Mouse (Mus musculus): ENCODE measurements around the gene Creld1. TPM values are rescaled to one million over a fixed set of nuclear protein-coding genes. Genes with fewer than 3 reads are reported as not detected.
A peak's percentile ranks its signal among the peaks of the same experiment; 100 is the strongest.

Creld1 gene
- total RNA-seq, 2 experiments from 2014 or later: 42.1 to 45.2 TPM

GRCm38 (mm10) chr6:113502801-113503200 is 19.7 kb downstream of the Creld1 start:
- intact Hi-C loops (cut with DNase I): no loop called here
- no peak for DNase-seq

GRCm38 (mm10) chr6:113505689-113506088 is 22.6 kb downstream of the Creld1 start:
- no peak for DNase-seq
- intact Hi-C loops (cut with DNase I): no loop called here

GRCm38 (mm10) chr6:113507130-113507529 is 24.0 kb downstream of the Creld1 start:
- intact Hi-C loops (cut with DNase I): no loop called here
- DNase-seq: no peak

GRCm38 (mm10) chr6:113508272-113508946 is 25.3 kb downstream of the Creld1 start:
- DNase-seq: peak in 1 of 2 experiments; percentile 32
- intact Hi-C loops (cut with DNase I): no loop called here

GRCm38 (mm10) chr6:113508947-113509280 is 25.8 kb downstream of the Creld1 start:
- intact Hi-C loops (cut with DNase I): no loop called here
- DNase-seq: no peak

GRCm38 (mm10) chr6:113513944-113514343 is 30.8 kb downstream of the Creld1 start:
- no peak for DNase-seq
- intact Hi-C loops (cut with DNase I): no loop called here

- intact Hi-C loops (cut with DNase I): no loop called here
- DNase-seq: no peak
These were observed 31.5 kb downstream of the Creld1 start for GRCm38 (mm10) chr6:113514600-113514999.

GRCm38 (mm10) chr6:113517434-113518080 is 34.5 kb downstream of the Creld1 start:
- intact Hi-C loops (cut with DNase I): no loop called here
- DNase-seq: no peak

- no peak for DNase-seq
- intact Hi-C loops (cut with DNase I): no loop called here
These were observed 39.2 kb downstream of the Creld1 start for GRCm38 (mm10) chr6:113522310-113522709.

- intact Hi-C loops (cut with DNase I): no loop called here
- no peak for DNase-seq
These were observed 40.3 kb downstream of the Creld1 start for GRCm38 (mm10) chr6:113523420-113523819.

- DNase-seq: peak; percentile 90 to 97
- intact Hi-C loops (cut with DNase I): loop anchor here (2.0 to 5.0 kb wide), 2 partner anchors 44 to 76 kb away; no protein-coding TSS in a partner anchor
These were observed 48.1 kb downstream of the Creld1 start, which contains the start of the genes Emc3 and Fancd2 for GRCm38 (mm10) chr6:113530932-113531839. Gene Emc3, minus strand, starts transcription at chr6:113531652. Gene Fancd2, plus strand, starts transcription at chr6:113531682.

- DNase-seq: no peak
- intact Hi-C loops (cut with DNase I): loop anchor here (2.0 to 5.0 kb wide), 2 partner anchors 45 to 75 kb away; no protein-coding TSS in a partner anchor
These were observed 48.8 kb downstream of the Creld1 start for GRCm38 (mm10) chr6:113531840-113532404.

GRCm38 (mm10) chr6:113534886-113535285 is 51.8 kb downstream of the Creld1 start:
- intact Hi-C loops (cut with DNase I): loop anchor here (5.0 kb wide), 1 partner anchor 72 kb away; no protein-coding TSS in a partner anchor
- no peak for DNase-seq

GRCm38 (mm10) chr6:113541610-113542009 is 58.5 kb downstream of the Creld1 start:
- no peak for DNase-seq
- intact Hi-C loops (cut with DNase I): no loop called here

Small RNAs within 50 kb of the gene (microRNA-seq; reads per million reads assigned to microRNA genes)
- 0 reads per million in 2 experiments for gene Gm23365

Other genes starting within 250 kb of the Creld1 start
- gene Mtmr14, start 245.5 kb upstream of the Creld1 start, total RNA-seq (2021): 10 to 100 TPM; 15.0 to 15.3 TPM
- gene Cpne9, start 201.0 kb upstream of the Creld1 start, total RNA-seq (2021): under 1 TPM; 0.05 to 0.29 TPM
- gene Brpf1, start 176.2 kb upstream of the Creld1 start, total RNA-seq (2021): 10 to 100 TPM; 18.0 to 18.1 TPM
- gene Ogg1, start 156.3 kb upstream of the Creld1 start, total RNA-seq (2021): 1 to 10 TPM; 6.5 to 7.4 TPM
- gene Camk1, start 139.3 kb upstream of the Creld1 start, total RNA-seq (2021): 10 to 100 TPM; 66.9 to 71.2 TPM
- gene Tada3, start 105.4 kb upstream of the Creld1 start, total RNA-seq (2021): 10 to 100 TPM; 19.7 to 22.2 TPM
- 10 to 100 TPM; 78.0 to 99.5 TPM for gene Arpc4, start 105.2 kb upstream of the Creld1 start, total RNA-seq (2021)
- gene Ttll3, start 94.0 kb upstream of the Creld1 start, total RNA-seq (2021): 1 to 10 TPM; 1.8 to 2.1 TPM
- gene Rpusd3, start 64.0 kb upstream of the Creld1 start, total RNA-seq (2021): 10 to 100 TPM in 1 of 2 experiments, 1 to 10 TPM in 1; 10.0 to 12.2 TPM
- 10 to 100 TPM in 1 of 2 experiments, 1 to 10 TPM in 1; 4.4 to 17.1 TPM for gene Cidec, start 47.5 kb upstream of the Creld1 start, total RNA-seq (2021)
- gene Jagn1, start 40.7 kb upstream of the Creld1 start, total RNA-seq (2021): 10 to 100 TPM; 24.0 to 24.5 TPM
- gene Il17re, start 24.8 kb upstream of the Creld1 start, total RNA-seq (2021): 1 to 10 TPM; 1.2 to 1.5 TPM
- gene Il17rc, start 11.9 kb upstream of the Creld1 start, total RNA-seq (2021): 1 to 10 TPM; 8.7 to 8.9 TPM
- gene Prrt3, start 18.6 kb downstream of the Creld1 start, total RNA-seq (2021): not detected
- 10 to 100 TPM; 56.0 to 61.9 TPM for gene Emc3, start 48.4 kb downstream of the Creld1 start, total RNA-seq (2021)
- gene Fancd2, start 48.4 kb downstream of the Creld1 start, total RNA-seq (2021): 1 to 10 TPM; 1.2 TPM
- gene Fancd2os, start 117.4 kb downstream of the Creld1 start, total RNA-seq (2021): not detected
- 10 to 100 TPM; 76.1 to 80.0 TPM for gene Brk1, start 121.5 kb downstream of the Creld1 start, total RNA-seq (2021)
- 10 to 100 TPM; 10.0 to 12.0 TPM for gene Vhl, start 140.7 kb downstream of the Creld1 start, total RNA-seq (2021)
- 10 to 100 TPM; 12.3 to 14.1 TPM for gene Irak2, start 155.2 kb downstream of the Creld1 start, total RNA-seq (2021)
- gene Tatdn2, start 213.8 kb downstream of the Creld1 start, total RNA-seq (2021): 10 to 100 TPM; 60.0 to 63.2 TPM
- gene Ghrl, start 236.6 kb downstream of the Creld1 start, total RNA-seq (2021): under 1 TPM in 1 of 2 experiments, not detected in 1; 0.53 TPM